Mouse (Mus musculus) liver, embryonic 14.5 days (tissue): ENCODE measurements around the gene Zc3h14.

ENCODE experiments used
- CTCF ChIP-seq: IDR thresholded peaks from 2 replicates; pipeline ENCODE4 v1.5.1; 2016; ENCODE audit warnings: antibody characterized with exemption, low read depth, control low read depth
- EP300 ChIP-seq: IDR thresholded peaks from 2 replicates; pipeline ENCODE4 v1.6.1; 2016; ENCODE audit warnings: antibody characterized with exemption, low read depth

DNA sequence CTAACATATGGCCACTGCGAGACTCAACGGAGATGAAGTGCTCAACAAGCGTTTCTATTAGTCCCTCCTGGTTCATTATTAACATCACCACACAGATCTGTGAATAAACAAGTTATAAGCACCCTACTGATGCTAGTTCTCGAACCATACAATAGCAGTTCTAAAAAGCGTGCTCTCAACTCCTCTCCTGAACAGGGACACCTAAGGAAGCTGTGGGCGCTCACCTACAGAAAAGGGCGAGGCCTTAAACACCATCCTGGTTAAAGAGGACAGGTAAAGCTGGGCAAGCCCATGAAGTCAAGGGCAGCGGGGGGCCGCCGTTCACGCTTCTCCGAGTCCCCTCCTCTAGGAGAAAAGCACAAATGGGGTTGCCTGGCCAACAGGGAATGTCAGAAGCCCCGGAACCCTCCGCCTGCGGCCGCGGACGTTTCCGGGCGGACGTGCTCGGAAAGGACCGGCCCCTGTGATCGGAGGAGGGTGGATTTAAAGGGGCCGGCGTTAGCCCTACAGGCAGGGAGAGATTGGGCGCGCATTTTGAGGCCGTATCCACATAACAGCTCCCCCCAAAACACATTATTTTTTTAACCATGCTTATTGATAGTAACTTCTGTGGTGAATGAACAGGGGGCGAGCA lies 12.4 kb upstream of the Zc3h14 start:
- no peak for TF ChIP-seq CTCF
- no peak for TF ChIP-seq EP300
